Mouse (Mus musculus) ES-Bruce4 (cell line): ENCODE results near the gene Hira.

Experiments
- CTCF ChIP-seq: IDR thresholded peaks from one replicate; pipeline ENCODE4 v1.8.1; 2011; ENCODE audit warnings: low read depth, low read length
- EP300 ChIP-seq: IDR thresholded peaks from 2 replicates; pipeline ENCODE4 v1.6.1; 2011; ENCODE audit warnings: low read depth, low read length; ENCODE audit not compliant: insufficient read depth

DNA sequence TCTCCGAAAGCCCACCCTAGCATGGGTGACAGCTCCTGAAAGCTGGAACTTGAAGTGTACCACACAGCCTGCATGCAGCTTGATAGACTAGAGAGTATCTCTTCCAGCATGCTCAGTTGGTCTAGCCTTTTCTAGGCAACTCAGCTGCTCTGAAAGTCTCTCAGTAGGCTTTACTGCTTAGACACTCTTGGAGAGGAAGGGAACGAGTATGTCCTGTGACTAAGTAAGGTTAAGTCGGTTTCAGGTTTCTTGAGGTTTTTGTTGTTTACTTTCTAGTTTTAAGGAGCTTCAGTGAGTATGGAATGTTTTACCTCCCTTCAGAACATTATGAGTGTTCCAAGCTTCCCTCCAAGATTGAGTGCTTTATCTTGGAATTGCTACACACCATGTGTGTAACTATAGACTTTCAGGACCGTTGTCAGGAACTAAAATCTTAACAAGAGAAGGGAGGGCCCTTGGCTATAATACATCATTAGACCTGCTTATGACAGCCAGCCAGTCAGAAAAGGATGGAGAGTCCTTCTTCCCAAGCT lies 17.1 kb downstream of the Hira start:
- TF ChIP-seq CTCF: no peak
- TF ChIP-seq EP300: no peak
